Mouse (Mus musculus): ENCODE measurements around the gene Tmem198b. TPM values are rescaled to one million over a fixed set of nuclear protein-coding genes. Genes with fewer than 3 reads are reported as not detected.
A peak's percentile ranks its signal among the peaks of the same experiment; 100 is the strongest.

Tmem198b gene
- polyA plus RNA-seq (2014; fragmentation: Nextera tagmentation; extraction: Ambion mirVana), result 14.6 and 15.9 TPM in 2 replicates

DNA sequence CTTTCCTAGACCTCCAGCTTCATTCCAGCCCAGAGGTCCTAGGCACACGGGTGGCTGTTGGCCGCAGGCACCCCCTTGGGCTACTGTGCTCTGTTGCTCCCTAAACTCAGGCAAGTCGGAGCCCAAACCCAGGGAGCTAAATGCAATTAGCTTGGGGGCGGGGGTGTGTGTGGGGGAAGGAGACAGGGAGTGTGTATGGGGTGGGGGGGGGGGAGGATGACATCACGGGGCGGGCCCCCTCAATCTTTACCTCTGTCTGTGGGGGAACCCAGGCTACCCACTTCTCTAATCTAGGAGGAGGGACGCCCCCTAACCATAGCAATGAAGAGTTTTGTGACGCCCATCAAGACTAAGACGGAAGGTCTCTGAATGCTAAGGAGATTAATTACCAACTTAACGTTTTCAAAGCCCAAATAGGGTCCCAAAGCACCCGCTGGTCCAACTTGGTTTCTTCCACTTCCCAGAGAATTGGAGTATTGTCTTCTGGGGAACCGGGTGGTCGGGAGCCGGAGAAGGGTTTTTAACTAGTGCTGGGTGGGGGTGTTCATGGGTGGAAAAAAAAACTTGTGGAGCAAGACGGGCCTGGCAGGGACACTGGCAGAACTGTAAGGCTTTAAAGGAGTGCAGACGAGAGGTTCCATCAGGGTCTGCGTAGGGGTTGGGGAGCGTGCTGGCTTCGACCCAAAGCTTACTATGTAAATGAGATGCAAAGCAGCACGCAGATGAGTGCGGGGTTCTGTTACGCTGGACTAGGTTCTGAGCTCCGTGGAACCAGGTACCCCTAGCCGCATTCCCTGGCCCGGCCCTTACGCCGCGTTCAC is at the start of gene Tmem198b:
Tmem198b (minus strand) TSS at position 100 of the 821 bp plus-strand sequence.
- ATAC-seq (ENCODE audit: low FRiP score, low TSS enrichment), result peak; percentile 68
- H3K27me3 ChIP-seq (ENCODE audit: control insufficient read depth, insufficient read depth, low read length), result no peaks in the 10 kb centered on the region
- H3K4me2 ChIP-seq (replicated peaks; ENCODE audit: low read depth, low read length), result peak within 1 kb of the TSS; percentile 72
- peaks cover 36% of the 10 kb centered on the region for H3K4me1 ChIP-seq (ENCODE audit: control insufficient read depth, insufficient read depth, low read length)
- peak within 1 kb of the TSS; percentile 98 for H3K27ac ChIP-seq (ENCODE audit: low read depth, low read length)
- under 1% methylated on average over 28 of the region's 28 CpGs for WGBS
- H3K9me3 ChIP-seq (ENCODE audit: control insufficient read depth, low read length), result no peaks in the 10 kb centered on the region
- H3K36me3 ChIP-seq (ENCODE audit: control insufficient read depth, insufficient read depth, low read length), result peaks cover 26% of the 10 kb centered on the region; the same call in 1 of the 2 replicates
- H3K9ac ChIP-seq (ENCODE audit: low read depth, low read length), result peak within 1 kb of the TSS; percentile 83
- H3K4me3 ChIP-seq (ENCODE audit: low read length), result peak within 1 kb of the TSS; percentile 85

DNA sequence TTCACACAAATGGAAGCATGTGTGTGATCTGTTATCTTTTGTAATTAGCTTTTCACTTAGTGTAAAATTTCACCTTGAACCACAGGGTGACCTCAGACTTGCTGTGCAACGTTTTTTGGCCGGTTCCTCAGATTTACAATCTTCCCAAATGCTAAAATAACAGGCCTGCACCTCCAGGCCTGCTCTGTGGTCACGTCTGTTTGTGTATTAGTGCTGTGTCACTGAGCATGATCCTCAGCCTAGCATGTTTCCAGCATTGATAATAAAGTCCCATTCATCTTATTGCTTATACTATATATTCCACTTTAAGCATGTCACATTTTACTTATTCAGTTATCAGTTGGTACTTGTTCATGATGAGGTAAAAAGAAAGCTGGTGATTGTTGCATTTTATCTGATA is 46.2 kb upstream of the Tmem198b start:
- peaks cover 57% of the 10 kb centered on the region for H3K36me3 ChIP-seq (ENCODE audit: control insufficient read depth, insufficient read depth, low read length)
- H3K4me2 ChIP-seq (replicated peaks; ENCODE audit: low read depth, low read length), result no peak overlapping the region
- 42% methylated on average over 3 of the region's 3 CpGs for WGBS
- H3K4me3 ChIP-seq (ENCODE audit: low read length), result no peak overlapping the region
- H3K9me3 ChIP-seq (ENCODE audit: control insufficient read depth, low read length), result no peaks in the 10 kb centered on the region
- no peaks in the 10 kb centered on the region; the same call in 1 of the 2 replicates for H3K4me1 ChIP-seq (ENCODE audit: control insufficient read depth, insufficient read depth, low read length)
- H3K9ac ChIP-seq (ENCODE audit: low read depth, low read length), result no peak overlapping the region
- no peaks in the 10 kb centered on the region for H3K27me3 ChIP-seq (ENCODE audit: control insufficient read depth, insufficient read depth, low read length)
- H3K27ac ChIP-seq (ENCODE audit: low read depth, low read length), result no peak overlapping the region
- ATAC-seq (ENCODE audit: low FRiP score, low TSS enrichment), result no peak

DNA sequence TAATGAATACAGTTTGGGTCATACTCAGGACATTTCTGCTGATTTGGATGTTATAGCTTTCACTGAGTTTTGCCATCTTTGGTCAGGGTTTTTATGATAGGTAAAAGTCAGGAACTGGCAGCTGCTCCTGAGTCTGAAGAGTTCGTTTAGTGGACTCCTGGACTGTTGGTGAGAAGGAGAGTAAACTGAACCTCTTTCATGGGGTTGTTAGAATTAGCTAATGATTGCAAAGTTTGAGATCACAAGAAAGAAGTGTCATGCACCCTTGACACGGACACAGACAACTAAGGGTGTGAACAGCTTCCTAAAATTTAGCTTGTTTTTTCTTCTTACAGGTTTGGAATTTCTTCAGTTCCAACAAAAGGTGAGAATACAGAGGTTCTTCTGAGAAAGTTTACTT is 44.3 kb upstream of the Tmem198b start:
- Histone ChIP-seq H3K4me2 (replicated peaks; ENCODE audit: low read depth, low read length) (no peak overlapping the region), H3K36me3 (ENCODE audit: control insufficient read depth, insufficient read depth, low read length) (peaks cover 61% of the 10 kb centered on the region), H3K27me3 (ENCODE audit: control insufficient read depth, insufficient read depth, low read length) (no peaks in the 10 kb centered on the region), H3K4me1 (ENCODE audit: control insufficient read depth, insufficient read depth, low read length) (no peaks in the 10 kb centered on the region; the same call in 1 of the 2 replicates), H3K27ac (ENCODE audit: low read depth, low read length) (no peak overlapping the region), H3K9me3 (ENCODE audit: control insufficient read depth, low read length) (no peaks in the 10 kb centered on the region), H3K4me3 (ENCODE audit: low read length) (no peak overlapping the region), H3K9ac (ENCODE audit: low read depth, low read length) (no peak overlapping the region)
- 26% methylated on average over 2 of the region's 2 CpGs for WGBS
- ATAC-seq (ENCODE audit: low FRiP score, low TSS enrichment), result no peak

DNA sequence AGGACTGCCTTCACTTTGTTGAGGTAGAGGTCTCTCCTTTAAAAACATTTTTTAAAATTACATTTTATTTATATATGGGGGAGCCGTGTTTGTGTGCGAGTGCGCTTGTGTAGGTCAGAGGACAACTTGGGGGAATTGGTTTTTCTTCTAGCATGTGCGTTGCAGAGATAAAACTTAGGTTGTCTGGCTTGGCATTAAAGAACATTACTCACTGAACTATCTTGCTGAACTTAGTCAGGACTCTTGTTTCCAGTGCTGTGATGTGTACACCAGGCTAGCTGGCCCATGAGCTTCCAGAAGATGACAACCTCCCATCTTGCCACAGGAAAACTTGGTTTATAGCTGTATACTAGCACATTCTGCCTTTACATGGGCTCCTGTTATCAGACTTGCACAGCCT is 42.5 kb upstream of the Tmem198b start:
- ATAC-seq (ENCODE audit: low FRiP score, low TSS enrichment), result no peak
- H3K36me3 ChIP-seq (ENCODE audit: control insufficient read depth, insufficient read depth, low read length), result peaks cover 66% of the 10 kb centered on the region
- 87% methylated on average over 4 of the region's 4 CpGs for WGBS
- no peaks in the 10 kb centered on the region for H3K27me3 ChIP-seq (ENCODE audit: control insufficient read depth, insufficient read depth, low read length)
- H3K4me3 ChIP-seq (ENCODE audit: low read length), result no peak overlapping the region
- H3K4me1 ChIP-seq (ENCODE audit: control insufficient read depth, insufficient read depth, low read length), result no peaks in the 10 kb centered on the region; the same call in 1 of the 2 replicates
- no peak overlapping the region for H3K4me2 ChIP-seq (replicated peaks; ENCODE audit: low read depth, low read length)
- no peak overlapping the region for H3K9ac ChIP-seq (ENCODE audit: low read depth, low read length)
- no peaks in the 10 kb centered on the region for H3K9me3 ChIP-seq (ENCODE audit: control insufficient read depth, low read length)
- H3K27ac ChIP-seq (ENCODE audit: low read depth, low read length), result no peak overlapping the region

DNA sequence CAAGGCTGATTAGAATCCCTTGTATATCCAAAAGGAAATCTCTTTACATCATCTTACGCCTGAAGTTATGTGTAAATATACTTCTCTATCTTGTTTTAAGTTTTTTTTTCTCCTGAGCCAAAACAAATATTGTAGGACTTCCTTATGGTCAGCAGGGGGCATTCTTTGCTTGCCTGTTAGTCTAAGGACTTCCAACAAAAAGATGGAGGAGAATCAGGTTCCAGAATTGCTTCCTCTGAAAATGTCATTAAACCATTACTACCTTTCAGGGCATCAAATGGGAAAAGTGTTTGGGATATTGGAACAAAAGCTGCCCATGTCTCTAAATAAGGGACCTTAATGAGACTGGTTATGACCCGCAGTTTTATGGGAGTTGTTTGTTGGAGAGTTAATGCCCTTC is 41.3 kb upstream of the Tmem198b start:
- Histone ChIP-seq H3K27me3 (ENCODE audit: control insufficient read depth, insufficient read depth, low read length) (no peaks in the 10 kb centered on the region), H3K9ac (ENCODE audit: low read depth, low read length) (no peak overlapping the region), H3K27ac (ENCODE audit: low read depth, low read length) (0 out of 2 replicates have a peak overlapping the region, but pooled peaks have one; percentile 13), H3K9me3 (ENCODE audit: control insufficient read depth, low read length) (no peaks in the 10 kb centered on the region), H3K36me3 (ENCODE audit: control insufficient read depth, insufficient read depth, low read length) (peaks cover 69% of the 10 kb centered on the region), H3K4me1 (ENCODE audit: control insufficient read depth, insufficient read depth, low read length) (no peaks in the 10 kb centered on the region; the same call in 1 of the 2 replicates), H3K4me2 (replicated peaks; ENCODE audit: low read depth, low read length) (no peak overlapping the region), H3K4me3 (ENCODE audit: low read length) (no peak overlapping the region)
- 45% methylated on average over 2 of the region's 2 CpGs for WGBS
- ATAC-seq (ENCODE audit: low FRiP score, low TSS enrichment), result no peak

DNA sequence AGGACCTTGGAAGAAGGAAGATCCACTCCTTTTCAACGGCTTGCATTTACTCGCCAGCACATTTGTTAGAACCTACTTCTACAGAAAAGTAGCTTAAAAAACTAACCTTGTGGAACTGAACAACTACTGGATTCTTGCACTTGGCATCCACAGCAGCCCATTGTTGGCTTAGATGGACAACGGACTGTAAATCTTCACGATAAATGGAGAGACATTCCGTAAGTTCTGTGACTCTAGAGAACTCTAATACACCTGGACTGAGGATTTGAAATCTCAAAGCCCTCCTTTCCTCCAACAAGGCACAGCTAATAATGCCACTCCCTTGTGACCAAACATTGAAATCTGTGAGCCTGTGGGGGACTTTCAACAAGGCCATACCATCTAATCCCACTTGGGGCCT is 39.1 kb upstream of the Tmem198b start:
- no peak overlapping the region for H3K27ac ChIP-seq (ENCODE audit: low read depth, low read length)
- H3K27me3 ChIP-seq (ENCODE audit: control insufficient read depth, insufficient read depth, low read length), result no peaks in the 10 kb centered on the region
- ATAC-seq (ENCODE audit: low FRiP score, low TSS enrichment), result no peak
- H3K4me1 ChIP-seq (ENCODE audit: control insufficient read depth, insufficient read depth, low read length), result no peaks in the 10 kb centered on the region; the same call in 1 of the 2 replicates
- no peaks in the 10 kb centered on the region for H3K9me3 ChIP-seq (ENCODE audit: control insufficient read depth, low read length)
- 93% methylated on average over 5 of the region's 5 CpGs for WGBS
- no peak overlapping the region for H3K9ac ChIP-seq (ENCODE audit: low read depth, low read length)
- peaks cover 66% of the 10 kb centered on the region for H3K36me3 ChIP-seq (ENCODE audit: control insufficient read depth, insufficient read depth, low read length)
- no peak overlapping the region for H3K4me2 ChIP-seq (replicated peaks; ENCODE audit: low read depth, low read length)
- no peak overlapping the region for H3K4me3 ChIP-seq (ENCODE audit: low read length)

DNA sequence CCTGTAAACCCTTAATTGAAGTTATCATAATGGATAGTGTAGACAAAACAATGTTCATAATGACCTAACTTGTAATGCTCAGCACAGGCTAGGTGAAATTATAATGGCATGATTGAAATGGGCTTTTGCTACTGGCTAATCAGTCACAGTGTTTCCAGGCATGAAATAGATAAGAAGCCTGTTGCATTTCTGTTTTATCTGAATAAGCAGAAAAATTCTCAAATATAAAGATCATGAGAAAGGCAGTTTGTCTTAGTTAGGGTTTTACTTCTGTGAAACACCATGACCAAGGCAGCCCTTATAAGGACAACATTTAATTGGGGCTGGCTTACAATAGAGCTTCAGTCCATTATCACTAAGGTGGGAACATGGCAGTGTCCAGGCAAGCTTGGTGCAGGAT is 36.4 kb upstream of the Tmem198b start:
- ATAC-seq (ENCODE audit: low FRiP score, low TSS enrichment), result no peak
- H3K9ac ChIP-seq (ENCODE audit: low read depth, low read length), result no peak overlapping the region
- H3K27me3 ChIP-seq (ENCODE audit: control insufficient read depth, insufficient read depth, low read length), result no peaks in the 10 kb centered on the region
- peaks cover 73% of the 10 kb centered on the region for H3K36me3 ChIP-seq (ENCODE audit: control insufficient read depth, insufficient read depth, low read length)
- H3K9me3 ChIP-seq (ENCODE audit: control insufficient read depth, low read length), result no peaks in the 10 kb centered on the region
- no peaks in the 10 kb centered on the region; the same call in 1 of the 2 replicates for H3K4me1 ChIP-seq (ENCODE audit: control insufficient read depth, insufficient read depth, low read length)
- no peak overlapping the region for H3K27ac ChIP-seq (ENCODE audit: low read depth, low read length)
- no peak overlapping the region for H3K4me3 ChIP-seq (ENCODE audit: low read length)
- H3K4me2 ChIP-seq (replicated peaks; ENCODE audit: low read depth, low read length), result no peak overlapping the region

DNA sequence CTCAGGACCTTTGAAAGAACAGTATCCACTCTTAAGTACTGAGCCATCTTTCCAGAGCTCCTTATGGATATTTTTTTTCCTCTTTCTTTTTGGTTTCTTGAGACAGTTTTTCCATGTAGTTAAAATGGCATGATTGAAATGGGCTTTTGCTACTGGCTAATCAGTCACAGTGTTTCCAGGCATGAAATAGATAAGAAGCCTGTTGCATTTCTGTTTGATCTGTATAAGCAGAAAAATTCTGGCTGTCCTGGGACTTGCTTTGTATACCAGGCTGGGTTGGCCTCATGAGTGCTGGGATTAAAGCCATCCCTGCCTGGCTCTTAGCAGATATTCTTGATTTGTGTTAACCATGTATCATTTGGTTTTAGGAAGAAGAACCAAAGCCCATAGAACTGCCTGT is 35.3 kb upstream of the Tmem198b start:
- Histone ChIP-seq H3K4me2 (replicated peaks; ENCODE audit: low read depth, low read length) (no peak overlapping the region), H3K9ac (ENCODE audit: low read depth, low read length) (no peak overlapping the region), H3K27me3 (ENCODE audit: control insufficient read depth, insufficient read depth, low read length) (no peaks in the 10 kb centered on the region), H3K9me3 (ENCODE audit: control insufficient read depth, low read length) (no peaks in the 10 kb centered on the region), H3K4me1 (ENCODE audit: control insufficient read depth, insufficient read depth, low read length) (no peaks in the 10 kb centered on the region), H3K36me3 (ENCODE audit: control insufficient read depth, insufficient read depth, low read length) (peaks cover 77% of the 10 kb centered on the region), H3K27ac (ENCODE audit: low read depth, low read length) (no peak overlapping the region), H3K4me3 (ENCODE audit: low read length) (no peak overlapping the region)
- no peak for ATAC-seq (ENCODE audit: low FRiP score, low TSS enrichment)

DNA sequence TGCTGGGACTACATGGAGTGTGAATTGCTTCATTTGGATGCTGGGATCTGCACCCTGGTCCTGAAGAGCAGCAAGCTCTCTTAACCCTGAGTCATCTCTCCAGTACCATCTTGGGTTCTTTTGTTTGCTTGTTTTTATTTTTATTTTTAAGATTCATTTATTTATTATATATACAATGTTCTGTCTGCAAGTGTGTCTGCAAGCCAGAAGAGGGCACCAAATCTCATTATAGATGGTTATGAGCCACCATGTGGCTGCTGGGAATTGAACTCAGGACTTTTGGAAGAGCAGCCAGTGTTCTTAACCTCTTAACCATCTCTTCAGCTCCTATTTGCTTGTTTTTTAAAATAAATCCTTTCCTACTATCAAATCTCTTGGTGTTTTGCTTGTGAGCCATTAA is 33.2 kb upstream of the Tmem198b start:
- Histone ChIP-seq H3K27ac (ENCODE audit: low read depth, low read length) (no peak overlapping the region), H3K9ac (ENCODE audit: low read depth, low read length) (no peak overlapping the region), H3K9me3 (ENCODE audit: control insufficient read depth, low read length) (no peaks in the 10 kb centered on the region), H3K4me2 (replicated peaks; ENCODE audit: low read depth, low read length) (no peak overlapping the region), H3K36me3 (ENCODE audit: control insufficient read depth, insufficient read depth, low read length) (peaks cover 75% of the 10 kb centered on the region), H3K4me1 (ENCODE audit: control insufficient read depth, insufficient read depth, low read length) (no peaks in the 10 kb centered on the region), H3K27me3 (ENCODE audit: control insufficient read depth, insufficient read depth, low read length) (no peaks in the 10 kb centered on the region), H3K4me3 (ENCODE audit: low read length) (no peak overlapping the region)
- no peak for ATAC-seq (ENCODE audit: low FRiP score, low TSS enrichment)

All from kidney, embryonic 14.5 days (tissue).